Mouse (Mus musculus): Measurements from ENCODE around the gene Snrk. TPM values are rescaled to one million over a fixed set of nuclear protein-coding genes. Genes with fewer than 3 reads are reported as not detected.
"Not testable (repeated sequence)": the region's sequence is repeated elsewhere in the genome, so short reads cannot be mapped to it uniquely, and the experiment has no call there.

The Snrk gene
- total RNA-seq, 2 experiments from 2014 or later: 116 to 117 TPM

DNA sequence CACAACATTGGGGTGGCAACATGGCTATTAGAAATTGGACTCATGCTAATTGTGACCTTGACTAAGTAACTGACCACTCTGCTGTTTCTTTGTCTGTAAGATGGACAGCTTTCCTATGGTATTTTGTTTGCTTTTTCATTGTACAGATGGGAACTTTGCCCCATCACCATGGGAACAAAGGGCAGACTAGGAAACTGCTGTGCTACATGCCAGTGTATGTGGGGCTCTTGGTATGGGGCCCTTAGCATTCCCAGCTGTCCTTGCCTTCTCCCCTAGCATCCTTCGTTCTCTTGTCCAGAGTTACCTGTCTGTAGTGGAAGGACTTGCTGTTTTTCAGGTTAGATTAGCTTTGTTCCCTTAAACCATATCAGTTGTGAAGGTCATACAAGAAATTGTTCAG, 20.9 kb downstream of the Snrk start:
- DNase-seq (ENCODE audit: low spot score in 2 of 2): no peak
- intact Hi-C loops (cut with DNase I): no loop called here

DNA sequence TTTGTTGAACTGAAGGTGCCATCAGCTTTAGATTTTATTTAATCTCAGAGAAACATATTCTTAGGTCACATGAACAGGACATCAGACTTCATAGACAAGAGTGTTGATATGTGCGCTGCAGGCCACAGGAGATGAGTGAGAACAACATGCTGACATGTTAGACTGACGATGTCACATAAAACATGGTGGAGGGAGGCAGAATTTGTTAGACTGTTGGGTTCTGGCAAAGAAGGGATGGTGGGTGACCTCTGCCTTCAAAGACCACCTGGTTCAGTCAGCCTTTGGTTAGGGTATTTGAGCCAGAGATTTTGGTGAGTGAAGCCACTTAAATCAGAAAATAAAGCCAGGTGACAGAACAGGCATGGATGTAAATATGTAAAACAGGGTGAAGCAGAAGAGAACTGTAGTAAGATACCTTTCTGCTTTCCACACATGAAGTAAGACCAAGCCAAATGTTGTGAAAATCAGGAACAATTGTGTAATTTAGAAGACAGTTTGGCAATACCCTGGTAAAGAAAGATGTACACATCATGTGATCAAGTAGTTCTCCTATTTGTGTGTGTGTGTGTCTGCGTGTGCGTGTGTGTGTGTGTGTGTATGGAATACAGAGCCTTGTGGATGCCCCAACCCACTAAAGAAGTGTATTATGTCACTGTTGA, 21.4 kb downstream of the Snrk start:
- intact Hi-C loops (cut with DNase I): no loop called here
- DNase-seq (ENCODE audit: low spot score in 2 of 2): no peak

DNA sequence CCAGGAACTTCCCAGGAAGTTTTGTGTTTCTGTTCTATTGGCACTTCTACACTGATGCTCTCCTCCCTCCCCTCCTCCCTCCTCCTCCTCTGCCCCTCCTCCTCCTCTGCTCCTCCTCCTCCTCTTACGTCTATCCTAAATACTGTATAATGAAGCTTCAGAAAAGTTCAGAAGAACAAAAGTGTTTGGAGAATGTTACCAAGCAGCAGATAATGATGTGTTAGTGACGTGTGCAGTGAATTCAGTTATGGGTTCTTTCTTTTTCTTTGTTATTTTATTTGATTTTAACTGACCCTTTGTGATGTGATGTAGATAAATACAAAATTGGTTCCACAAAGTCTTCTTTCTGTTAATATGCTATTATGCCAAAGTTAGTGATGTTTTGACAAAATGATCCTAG, 22.2 kb downstream of the Snrk start:
- intact Hi-C loops (cut with DNase I): no loop called here
- DNase-seq (ENCODE audit: low spot score in 2 of 2): no peak

DNA sequence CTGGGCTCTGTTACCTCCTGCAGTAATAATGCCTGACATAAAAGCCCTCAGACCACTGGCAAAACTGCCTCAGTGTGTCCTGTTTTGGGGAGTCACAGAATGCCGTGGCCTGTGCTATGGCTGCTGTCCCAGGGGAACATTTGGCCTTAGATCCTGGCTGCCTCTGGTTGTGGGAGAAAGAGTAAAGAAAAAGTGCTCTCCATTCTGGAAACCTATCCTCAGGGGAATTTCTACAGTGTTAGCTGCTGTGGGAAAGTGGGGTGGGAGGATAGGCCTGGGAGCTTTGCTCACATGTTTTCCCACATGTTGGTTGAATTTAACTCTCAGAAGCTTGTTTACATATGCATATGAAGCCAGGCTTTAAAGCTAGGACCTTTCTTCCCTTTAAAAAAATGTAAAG, 26.2 kb downstream of the Snrk start:
- DNase-seq (ENCODE audit: low spot score in 2 of 2): no peak
- intact Hi-C loops (cut with DNase I): no loop called here

DNA sequence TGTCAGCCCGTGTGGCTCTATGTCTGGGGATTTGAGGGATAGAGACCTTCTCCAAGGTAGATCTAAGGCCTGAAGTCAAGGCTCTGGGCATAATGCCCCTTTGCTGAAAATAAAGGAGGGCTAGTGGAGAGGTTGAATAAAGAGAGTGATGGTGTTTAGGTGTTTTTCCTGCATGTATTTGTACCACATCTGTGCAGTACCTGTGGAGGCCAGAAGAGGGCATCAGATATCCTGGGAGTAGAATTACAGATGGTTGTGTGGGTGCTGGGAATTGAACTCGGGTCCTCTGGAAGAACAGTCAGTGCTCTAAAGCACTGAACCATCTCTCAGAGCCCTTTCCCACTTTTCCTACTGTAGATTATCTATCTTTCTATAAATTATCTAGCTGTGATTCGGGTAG, 27.7 kb downstream of the Snrk start:
- DNase-seq (ENCODE audit: low spot score in 2 of 2): no peak
- intact Hi-C loops (cut with DNase I): no loop called here

DNA sequence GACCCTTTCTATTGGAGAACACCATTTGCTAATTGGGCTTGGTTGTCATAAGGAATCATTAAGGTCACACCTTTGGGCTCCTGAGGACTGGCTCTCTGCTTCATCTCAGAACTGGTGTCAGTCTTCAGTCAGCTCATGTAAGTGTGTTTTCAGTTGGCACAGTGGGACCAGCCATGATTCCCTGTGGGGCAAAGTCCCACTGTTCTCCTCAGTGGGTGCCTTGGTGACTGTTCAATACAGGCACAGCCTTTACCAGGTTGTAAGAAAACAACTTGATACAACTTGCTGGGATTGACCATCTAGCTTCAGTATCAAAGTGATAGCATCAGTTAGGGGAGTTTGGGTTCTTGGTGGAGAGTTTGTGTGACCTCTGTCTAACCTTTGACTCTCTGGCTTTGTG, 28.6 kb downstream of the Snrk start:
- intact Hi-C loops (cut with DNase I): no loop called here
- no peak for DNase-seq (ENCODE audit: low spot score in 2 of 2)

DNA sequence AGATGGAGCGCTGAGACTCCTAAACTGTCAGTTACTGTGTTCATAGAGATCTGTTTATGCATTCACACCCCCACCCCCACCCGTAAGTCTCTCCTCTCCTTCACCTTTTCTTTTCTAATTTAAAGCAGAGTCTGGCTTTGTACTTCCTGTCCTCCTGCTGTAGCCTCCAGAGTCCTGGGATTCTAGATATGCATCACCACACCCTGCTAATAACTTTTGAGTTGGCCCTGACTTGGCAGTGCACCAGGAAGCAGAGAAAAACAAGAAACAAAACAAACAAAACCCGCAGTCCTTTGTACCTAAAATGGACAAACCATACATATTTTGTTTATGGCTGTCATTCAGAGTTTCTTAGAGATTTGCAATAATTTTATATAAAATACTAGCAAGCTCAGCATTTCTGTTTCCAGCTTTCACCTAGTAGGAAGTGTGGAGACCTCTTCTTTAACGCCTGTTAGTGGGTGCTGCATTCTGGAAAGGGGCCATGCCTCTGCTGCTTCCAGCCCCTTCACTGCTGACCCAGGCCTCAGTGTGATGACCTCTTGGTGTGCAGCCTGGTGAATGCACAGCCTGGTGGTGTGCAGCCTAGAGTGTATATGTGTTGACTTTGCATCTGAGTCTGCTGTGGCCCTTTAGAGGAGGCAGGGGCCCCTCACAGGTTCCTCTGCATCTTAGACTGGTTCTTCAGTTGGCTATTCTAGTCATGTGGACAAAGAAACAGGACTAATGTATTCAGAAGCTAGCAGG, 29.2 kb downstream of the Snrk start:
- intact Hi-C loops (cut with DNase I): no loop called here
- DNase-seq (ENCODE audit: low spot score in 2 of 2): no peak

DNA sequence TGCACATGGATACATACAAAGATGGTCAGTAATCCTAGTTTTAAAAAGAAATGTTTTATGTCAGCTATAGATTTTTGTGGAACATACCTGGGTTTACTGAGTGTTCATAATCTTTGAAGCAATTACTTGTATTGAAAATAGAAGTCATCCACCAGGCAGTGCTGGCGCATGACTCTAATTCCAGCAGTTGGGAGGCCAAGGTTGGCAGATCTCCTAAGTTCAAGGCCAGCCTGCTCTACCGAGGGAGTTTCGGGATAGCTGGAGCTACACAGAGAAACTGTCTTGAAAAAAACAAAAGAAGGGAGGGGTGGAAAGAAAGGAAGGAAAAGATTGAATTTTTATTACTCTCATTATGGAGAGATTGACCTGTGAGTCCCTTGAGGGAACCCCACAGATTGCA, 31.3 kb downstream of the Snrk start:
- intact Hi-C loops (cut with DNase I): no loop called here
- DNase-seq (ENCODE audit: low spot score in 2 of 2): no peak

DNA sequence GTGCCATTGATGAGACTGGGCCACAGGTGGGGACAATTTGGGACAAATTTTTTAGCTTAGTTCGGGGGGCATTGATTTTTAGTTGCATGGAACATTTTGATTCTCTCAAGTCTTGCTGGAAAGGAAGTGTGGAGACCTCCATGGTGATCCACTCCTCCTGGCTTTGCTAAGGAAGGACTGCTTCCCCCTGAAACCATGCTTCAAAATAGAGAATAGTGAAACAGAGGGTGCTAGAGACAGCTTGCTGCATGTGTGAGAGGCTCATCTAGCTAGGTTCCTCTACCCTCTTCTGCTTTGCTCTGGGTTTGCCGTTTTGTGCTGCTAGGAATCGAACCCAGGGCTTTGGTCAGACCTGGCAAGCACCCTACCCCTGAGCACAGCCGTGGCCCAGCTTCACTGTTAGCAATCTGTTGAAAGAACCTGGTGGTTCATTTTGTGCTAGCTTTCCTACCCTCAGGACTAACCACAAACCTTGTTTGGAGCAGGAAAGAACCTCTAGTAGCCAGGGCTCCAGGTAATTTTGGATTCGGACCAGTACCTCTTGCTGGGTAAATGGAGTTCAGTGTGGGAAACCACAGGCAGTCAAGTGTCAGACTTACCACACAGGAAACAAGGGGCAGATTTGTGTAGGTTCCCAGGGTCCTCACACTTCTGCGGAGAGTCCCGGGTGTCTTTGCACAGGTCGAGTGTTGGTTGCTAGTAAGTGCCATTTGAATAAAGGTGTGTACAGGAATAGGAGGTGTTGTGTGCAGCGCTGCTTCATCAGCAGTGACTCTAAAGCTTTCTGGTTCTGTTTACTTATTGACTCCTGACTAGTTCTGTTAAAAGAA, 33.1 kb downstream of the Snrk start:
- DNase-seq (ENCODE audit: low spot score in 2 of 2): no peak
- intact Hi-C loops (cut with DNase I): no loop called here

DNA sequence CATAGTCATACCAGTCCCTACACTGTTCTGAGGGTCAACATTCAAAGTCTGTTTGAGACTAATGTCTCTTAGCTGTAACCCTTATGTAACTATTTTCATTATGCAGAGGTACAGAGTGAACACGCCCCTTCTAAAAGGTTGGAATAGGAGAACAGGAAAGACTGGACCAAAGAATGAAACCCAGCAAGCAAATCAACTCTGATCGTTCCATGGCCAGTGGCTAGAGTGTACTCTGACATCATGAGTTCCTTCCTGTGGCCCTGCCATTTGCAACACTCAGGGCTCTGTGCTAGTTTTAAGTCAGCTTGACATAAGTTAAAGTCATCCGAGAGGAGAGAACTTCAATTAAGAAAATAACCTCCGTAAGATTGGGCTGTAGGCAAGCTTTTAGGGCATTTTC, 35.0 kb downstream of the Snrk start:
- intact Hi-C loops (cut with DNase I): no loop called here
- no peak for DNase-seq (ENCODE audit: low spot score in 2 of 2)

DNA sequence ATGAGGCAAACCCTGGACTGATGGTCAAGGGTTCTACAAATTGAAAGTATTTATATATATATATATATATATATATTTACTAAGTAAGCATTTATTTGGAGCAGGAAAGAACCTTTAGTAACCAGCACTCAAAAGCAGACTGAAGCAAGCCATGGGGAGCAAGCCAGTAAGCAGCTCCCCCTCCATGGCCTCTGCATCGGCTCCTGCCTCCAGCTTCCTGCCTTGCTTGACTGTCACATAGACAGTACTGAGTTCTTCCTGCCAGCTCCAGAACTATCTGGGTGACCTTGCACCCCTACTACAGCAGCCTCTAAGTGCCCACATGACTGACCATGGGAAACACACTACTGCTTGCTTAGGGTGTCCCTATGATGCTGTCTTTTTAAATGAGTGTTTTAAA, 35.4 kb downstream of the Snrk start:
- no peak for DNase-seq (ENCODE audit: low spot score in 2 of 2)
- intact Hi-C loops (cut with DNase I): no loop called here

DNA sequence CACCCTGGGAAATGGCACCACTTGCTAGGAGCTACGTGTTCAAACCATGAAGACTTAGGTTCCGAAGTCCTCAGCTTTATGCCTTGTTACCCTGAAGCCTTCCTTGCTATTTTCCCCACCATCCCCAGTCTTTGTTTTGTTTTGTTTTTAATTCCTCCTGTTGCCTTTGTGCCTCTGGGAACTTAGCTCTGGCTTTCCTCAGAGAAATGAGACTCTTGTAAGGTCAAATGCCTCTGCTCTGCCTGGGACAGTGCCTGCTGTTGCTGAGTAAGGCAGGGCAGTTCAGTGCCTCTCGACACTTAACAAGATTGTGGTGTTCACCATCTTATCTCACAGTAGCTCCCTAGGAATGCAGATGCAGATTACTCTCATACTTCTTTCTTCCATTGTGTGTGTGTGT, 36.4 kb downstream of the Snrk start:
- intact Hi-C loops (cut with DNase I): no loop called here
- DNase-seq (ENCODE audit: low spot score in 2 of 2): no peak

DNA sequence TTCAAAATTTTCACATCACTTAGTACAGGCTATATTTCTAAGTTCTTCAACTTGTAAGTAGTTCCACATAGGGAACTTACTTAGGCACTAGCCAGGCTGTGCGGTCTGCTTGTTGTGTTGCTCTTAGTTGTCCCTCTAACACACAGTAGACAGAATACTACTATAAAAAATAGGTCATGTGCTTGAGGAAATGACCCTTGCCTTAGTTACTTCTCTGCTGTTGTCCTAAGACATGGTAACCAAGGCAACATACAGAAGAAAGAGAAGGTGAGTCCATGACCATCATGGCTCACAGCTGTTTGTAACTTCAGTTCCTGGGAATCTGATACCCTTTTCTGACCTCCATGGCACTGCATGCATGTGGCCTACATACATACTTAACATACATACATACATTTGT, 38.1 kb downstream of the Snrk start:
- DNase-seq (ENCODE audit: low spot score in 2 of 2): no peak

DNA sequence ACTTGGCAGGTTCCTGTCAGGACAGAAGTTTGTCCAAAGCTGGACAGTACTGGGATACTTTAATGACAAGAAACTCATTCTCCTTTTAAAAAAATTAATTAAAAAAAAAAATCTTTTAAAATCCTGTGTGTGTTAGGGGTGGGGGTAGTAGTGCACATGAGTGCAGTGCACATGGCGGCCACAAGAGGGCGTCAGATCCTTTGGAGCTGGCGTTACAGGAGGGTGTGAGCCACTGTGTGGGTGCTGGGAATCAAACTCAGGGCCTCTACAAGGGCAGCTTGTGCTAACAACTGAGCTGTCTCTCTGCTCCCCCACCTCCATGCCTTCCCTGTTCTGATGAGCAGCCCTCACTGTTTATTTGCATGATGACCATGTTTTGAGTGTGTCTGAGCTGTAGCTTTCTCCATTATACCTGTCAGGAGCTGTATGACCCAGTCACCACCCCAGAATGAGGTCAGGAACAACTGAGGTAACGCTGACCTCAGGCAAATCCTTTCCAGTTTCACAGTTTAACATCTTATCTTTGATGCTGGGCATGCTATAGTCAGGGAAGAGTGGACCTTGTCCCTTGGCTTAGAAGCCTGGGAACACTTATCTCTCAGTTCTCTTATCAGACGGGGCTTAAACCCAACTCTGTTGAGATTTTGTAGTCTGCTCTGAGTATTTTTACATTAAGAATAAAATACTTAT, 39.5 kb downstream of the Snrk start:
- intact Hi-C loops (cut with DNase I): no loop called here
- no peak for DNase-seq (ENCODE audit: low spot score in 2 of 2)

More for the DNA sequence above, 38.1 kb downstream of the Snrk start:
- intact Hi-C loops (cut with DNase I): no loop called here

DNA sequence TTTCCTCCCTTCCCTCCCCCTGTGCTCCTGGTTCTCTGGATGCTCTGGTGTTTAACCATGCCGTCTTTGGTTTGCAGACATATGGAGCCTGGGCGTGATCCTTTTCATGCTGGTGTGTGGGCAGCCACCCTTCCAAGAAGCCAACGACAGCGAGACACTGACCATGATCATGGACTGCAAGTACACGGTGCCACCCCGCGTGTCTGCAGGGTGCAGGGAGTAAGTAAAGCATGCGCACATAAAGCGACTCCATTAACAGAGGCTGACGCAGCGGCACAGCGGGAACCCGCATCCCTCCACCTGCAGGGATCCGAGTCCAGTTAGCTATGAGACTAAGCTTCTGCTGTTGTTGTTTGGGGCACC, 40.0 kb downstream of the Snrk start:
- intact Hi-C loops (cut with DNase I): no loop called here
- DNase-seq (ENCODE audit: low spot score in 2 of 2): peak in 1 of 2 experiments; percentile 71

DNA sequence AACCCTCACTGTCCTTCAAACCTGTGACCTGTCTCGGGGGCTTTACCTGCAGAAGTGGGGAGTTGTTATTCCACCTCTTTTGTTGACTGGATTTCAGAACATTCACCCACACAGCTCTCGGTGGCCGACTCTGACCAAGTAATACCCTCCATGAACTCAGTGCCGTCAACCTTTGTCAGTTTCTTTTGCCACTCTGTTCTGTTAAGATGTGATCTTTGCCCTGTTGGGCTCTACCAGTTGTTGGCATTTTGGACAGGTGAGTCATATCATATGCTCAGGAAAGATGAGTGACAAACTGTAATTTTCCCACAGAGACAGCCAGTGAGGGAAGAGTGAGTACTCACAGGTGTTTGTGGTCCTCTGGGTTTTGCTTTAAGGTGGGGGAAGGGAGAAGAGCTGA, 47.5 kb downstream of the Snrk start:
- intact Hi-C loops (cut with DNase I): no loop called here
- no peak for DNase-seq (ENCODE audit: low spot score in 2 of 2)

DNA sequence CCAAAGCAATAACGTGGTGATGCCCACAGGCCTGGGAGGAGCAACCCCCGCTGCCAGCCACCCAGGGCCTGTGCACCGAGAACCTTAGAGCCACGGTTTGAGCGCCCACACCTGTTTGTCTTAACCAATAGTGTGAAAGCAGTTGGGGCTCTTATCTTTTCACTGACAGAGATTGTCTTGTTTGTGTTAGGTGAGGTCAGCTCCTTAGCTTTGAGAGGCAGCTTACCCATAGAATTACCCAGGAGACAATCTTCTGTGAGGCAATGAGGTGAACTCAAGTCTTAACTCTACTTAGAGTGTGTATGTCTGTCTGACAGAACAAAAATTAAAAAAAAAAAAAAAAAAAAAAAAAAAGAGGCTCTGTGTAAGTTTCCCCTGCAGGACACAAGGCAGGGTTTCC, 50.7 kb downstream of the Snrk start:
- intact Hi-C loops (cut with DNase I); DNase-seq (ENCODE audit: low spot score in 2 of 2): not testable (repeated sequence)

DNA sequence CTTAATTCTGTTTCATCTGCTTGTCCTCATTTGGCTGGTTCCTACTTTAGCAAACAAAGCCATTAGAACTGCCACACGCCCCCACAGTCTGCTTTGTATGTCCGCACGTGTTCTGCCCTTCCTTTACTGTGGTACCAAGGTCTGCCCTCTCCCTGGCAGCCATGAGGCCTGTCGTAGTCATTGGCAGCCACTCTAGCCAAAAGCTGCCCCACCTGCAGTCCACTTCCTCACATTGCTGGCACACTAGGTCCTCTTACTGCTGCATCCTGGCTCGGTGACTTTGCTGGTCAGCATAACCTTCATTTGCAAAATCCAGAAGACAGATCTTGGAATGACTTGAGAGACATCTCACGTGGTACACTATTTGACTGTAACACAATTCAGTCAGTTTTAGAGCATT, 52.8 kb downstream of the Snrk start:
- intact Hi-C loops (cut with DNase I): no loop called here
- no peak for DNase-seq (ENCODE audit: low spot score in 2 of 2)

DNA sequence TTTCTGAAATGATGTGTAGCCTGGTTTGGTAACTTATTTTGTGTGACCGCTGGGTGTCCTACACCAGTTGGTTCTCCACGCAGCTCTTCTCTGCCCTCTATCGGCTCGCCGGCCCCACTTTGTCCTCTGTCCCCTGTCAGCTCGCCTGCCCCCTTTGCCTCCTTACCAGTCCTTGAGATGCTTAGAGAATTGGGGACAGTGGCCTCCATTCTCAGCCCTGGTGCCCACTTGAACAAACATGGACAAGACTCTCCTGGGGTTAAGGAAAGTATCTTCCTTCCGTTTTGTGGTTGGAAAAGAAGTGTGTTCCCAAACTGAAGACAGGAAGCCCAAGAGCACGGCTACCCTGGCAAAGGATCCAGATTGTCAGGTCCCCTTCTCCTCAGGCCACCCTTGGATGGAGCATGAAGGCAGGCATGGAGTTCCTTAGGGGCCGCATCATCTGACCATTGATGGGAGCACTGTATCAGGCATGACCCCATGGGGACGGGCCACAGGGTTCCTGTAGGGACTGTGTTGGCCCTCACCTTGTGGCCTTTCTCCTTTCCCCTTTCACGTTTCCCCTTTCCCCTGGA, 55.6 kb downstream of the Snrk start:
- intact Hi-C loops (cut with DNase I): no loop called here
- DNase-seq (ENCODE audit: low spot score in 2 of 2): no peak

All from left cerebral cortex, postnatal 25 days (tissue).